Mouse (Mus musculus) hindbrain, embryonic 12.5 days (tissue): ENCODE data around the gene Tle4. TPM values are rescaled to one million over a fixed set of nuclear protein-coding genes. Genes with fewer than 3 reads are reported as not detected.

ENCODE experiments used
- ATAC-seq: fragments of 200-750 bp; cut with Nextera tagmentation; 2 replicates; pipeline ENCODE4 v1.8.0; 2017; ENCODE audit warnings: moderate TSS enrichment; ENCODE audit not compliant: low FRiP score
- H3K27ac ChIP-seq: fragments of 300-500 bp; sonication (generic); 2 replicates; pipeline ENCODE4 v1.5.1; 2016; ENCODE audit warnings: mild to moderate bottlenecking
- H3K27me3 ChIP-seq: fragments of 300-500 bp; sonication (generic); 2 replicates; pipeline ENCODE4 v1.6.1; 2016; ENCODE audit warnings: mild to moderate bottlenecking
- H3K36me3 ChIP-seq: fragments of 300-500 bp; sonication (generic); 2 replicates; pipeline ENCODE4 v1.6.1; 2016; ENCODE audit warnings: mild to moderate bottlenecking
- H3K4me1 ChIP-seq: fragments of 300-500 bp; sonication (generic); 2 replicates; pipeline ENCODE4 v1.6.1; 2016
- H3K4me2 ChIP-seq: fragments of 300-500 bp; sonication (generic); replicated peaks from 2 replicates; pipeline ENCODE4 v1.6.1; 2016; ENCODE audit warnings: mild to moderate bottlenecking
- H3K4me3 ChIP-seq: fragments of 300-500 bp; sonication (generic); 2 replicates; pipeline ENCODE4 v1.5.1; 2016; ENCODE audit warnings: mild to moderate bottlenecking
- H3K9ac ChIP-seq: fragments of 300-500 bp; sonication (generic); 2 replicates; pipeline ENCODE4 v1.6.1; 2016; ENCODE audit warnings: mild to moderate bottlenecking, moderate library complexity
- H3K9me3 ChIP-seq: fragments of 300-500 bp; sonication (generic); replicated peaks from 2 replicates; pipeline ENCODE4 v1.6.1; 2016; ENCODE audit warnings: mild to moderate bottlenecking
- WGBS: fragments of 180-500 bp; shearing (Covaris S2); methylation state at CpG from one replicate; pipeline ENCODE4 v1.1.7; 2016; 5-methylcytosine and 5-hydroxymethylcytosine counted together
- polyA plus RNA-seq: library from polyadenylated mRNA; unstranded; fragments of >200 nt; fragmentation: Nextera tagmentation; extraction: Ambion mirVana; gene quantifications from 2 replicates; pipeline ENCODE4 v1.2.1, GENCODE M21; 2016

The Tle4 gene
- polyA plus RNA-seq, 1 experiment from 2014 or later: 37.7 TPM

- Histone ChIP-seq H3K9ac (no peak overlapping the region), H3K4me1 (no peaks in the 10 kb centered on the region), H3K4me2 (no peak overlapping the region), H3K27me3 (no peaks in the 10 kb centered on the region), H3K9me3 (no peaks in the 10 kb centered on the region), H3K27ac (no peak overlapping the region), H3K36me3 (no peaks in the 10 kb centered on the region), H3K4me3 (no peak overlapping the region)
- 68% methylated on average over 6 of the region's 6 CpGs for WGBS
- no peak for ATAC-seq
Observed at GRCm38 (mm10) chr19:14415996-14416395, 181.9 kb downstream of the Tle4 start.

GRCm38 (mm10) chr19:14414957-14415356 lies 182.9 kb downstream of the Tle4 start:
- no peaks in the 10 kb centered on the region for H3K36me3 ChIP-seq
- H3K9me3 ChIP-seq: no peaks in the 10 kb centered on the region
- no peak overlapping the region for H3K9ac ChIP-seq
- no peak for ATAC-seq
- no peaks in the 10 kb centered on the region for H3K4me1 ChIP-seq
- WGBS: 15% methylated on average over 4 of the region's 4 CpGs
- no peak overlapping the region for H3K27ac ChIP-seq
- H3K4me3 ChIP-seq: no peak overlapping the region
- H3K27me3 ChIP-seq: no peaks in the 10 kb centered on the region
- no peak overlapping the region for H3K4me2 ChIP-seq

DNA sequence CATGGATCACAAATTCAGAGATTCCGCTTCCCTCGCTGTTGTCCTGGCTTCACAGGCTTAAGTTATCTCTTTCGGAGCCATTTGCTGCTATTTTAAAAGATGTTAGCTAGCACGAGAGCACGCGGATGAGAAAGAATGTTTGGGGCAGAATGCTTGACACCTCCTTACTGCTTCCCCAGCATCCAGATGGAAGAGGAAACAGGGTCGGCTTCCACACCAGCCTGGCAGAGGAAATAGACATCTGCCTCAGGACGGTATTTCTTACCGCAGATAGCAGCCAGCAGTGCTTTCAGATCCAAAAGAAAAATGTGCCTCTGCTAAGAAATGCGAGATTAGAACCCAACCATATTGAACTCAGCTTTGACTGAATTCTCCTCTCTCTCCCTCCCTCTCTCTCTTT lies 191.2 kb downstream of the Tle4 start:
- Histone ChIP-seq H3K4me1 (no peaks in the 10 kb centered on the region), H3K4me3 (no peak overlapping the region), H3K36me3 (no peaks in the 10 kb centered on the region), H3K27me3 (no peaks in the 10 kb centered on the region), H3K9me3 (no peaks in the 10 kb centered on the region), H3K27ac (no peak overlapping the region), H3K9ac (no peak overlapping the region), H3K4me2 (no peak overlapping the region)
- no peak for ATAC-seq
- 88% methylated on average over 10 of the region's 10 CpGs for WGBS
